Mouse (Mus musculus): ENCODE results near the gene Tcl1. TPM values are rescaled to one million over a fixed set of nuclear protein-coding genes. Genes with fewer than 3 reads are reported as not detected.
"Not testable (repeated sequence)": the region's sequence is repeated elsewhere in the genome, so short reads cannot be mapped to it uniquely, and the experiment has no call there.

Tcl1 gene
- polyA plus RNA-seq, 1 experiment, result 1.8 TPM

GRCm38 (mm10) chr12:105208441-105208840 lies 14.2 kb downstream of the Tcl1 start:
- TF ChIP-seq POLR2A (IDR thresholded peaks at IDR 0.05; ENCODE audit: control insufficient read depth, low read depth, low read length), result no peak
- TF ChIP-seq CTCF (IDR thresholded peaks at IDR 0.05; ENCODE audit: control insufficient read depth, insufficient read depth, insufficient replicate concordance, low read depth, low read length), result no peak
- Histone ChIP-seq H3K4me1 (ENCODE audit: control insufficient read depth, insufficient read depth, low read length) (no peaks in the 10 kb centered on the region), H3K27ac (ENCODE audit: control insufficient read depth, insufficient read depth, low read depth, low read length) (no peak overlapping the region), H3K27me3 (ENCODE audit: control insufficient read depth, insufficient read depth, low read length) (no peaks in the 10 kb centered on the region), H3K4me3 (ENCODE audit: control insufficient read depth, low read depth, low read length) (no peak overlapping the region), H3K36me3 (ENCODE audit: control insufficient read depth, insufficient read depth, low read length) (no peaks in the 10 kb centered on the region)

- no peak overlapping the region for H3K4me3 ChIP-seq (ENCODE audit: control insufficient read depth, low read depth, low read length)
- H3K4me1 ChIP-seq (ENCODE audit: control insufficient read depth, insufficient read depth, low read length), result no peaks in the 10 kb centered on the region
- H3K27ac ChIP-seq (ENCODE audit: control insufficient read depth, insufficient read depth, low read depth, low read length), result no peak overlapping the region
- no peaks in the 10 kb centered on the region for H3K27me3 ChIP-seq (ENCODE audit: control insufficient read depth, insufficient read depth, low read length)
- TF ChIP-seq POLR2A (IDR thresholded peaks at IDR 0.05; ENCODE audit: control insufficient read depth, low read depth, low read length), result no peak
- no peak for TF ChIP-seq CTCF (IDR thresholded peaks at IDR 0.05; ENCODE audit: control insufficient read depth, insufficient read depth, insufficient replicate concordance, low read depth, low read length)
- H3K36me3 ChIP-seq (ENCODE audit: control insufficient read depth, insufficient read depth, low read length), result no peaks in the 10 kb centered on the region
Measured at GRCm38 (mm10) chr12:105207071-105207470, 15.5 kb downstream of the Tcl1 start.

GRCm38 (mm10) chr12:105201657-105202056 lies 20.9 kb downstream of the Tcl1 start, which contains the start of gene Tcl1b4:
TSS of gene Tcl1b4 (plus strand) at chr12:105201957.
- H3K36me3 ChIP-seq (ENCODE audit: control insufficient read depth, insufficient read depth, low read length); H3K27ac ChIP-seq (ENCODE audit: control insufficient read depth, insufficient read depth, low read depth, low read length); H3K27me3 ChIP-seq (ENCODE audit: control insufficient read depth, insufficient read depth, low read length); H3K4me1 ChIP-seq (ENCODE audit: control insufficient read depth, insufficient read depth, low read length); H3K4me3 ChIP-seq (ENCODE audit: control insufficient read depth, low read depth, low read length): not testable (repeated sequence)

GRCm38 (mm10) chr12:105199684-105200497 lies 22.7 kb downstream of the Tcl1 start:
- H3K4me1 ChIP-seq (ENCODE audit: control insufficient read depth, insufficient read depth, low read length); H3K27ac ChIP-seq (ENCODE audit: control insufficient read depth, insufficient read depth, low read depth, low read length); H3K36me3 ChIP-seq (ENCODE audit: control insufficient read depth, insufficient read depth, low read length); H3K4me3 ChIP-seq (ENCODE audit: control insufficient read depth, low read depth, low read length); H3K27me3 ChIP-seq (ENCODE audit: control insufficient read depth, insufficient read depth, low read length): not testable (repeated sequence)

GRCm38 (mm10) chr12:105190743-105191142 lies 31.9 kb downstream of the Tcl1 start, which contains the start of gene Tcl1b3:
TSS of gene Tcl1b3 (plus strand) at chr12:105191043.
- not testable (repeated sequence) for H3K27ac ChIP-seq (ENCODE audit: control insufficient read depth, insufficient read depth, low read depth, low read length); H3K27me3 ChIP-seq (ENCODE audit: control insufficient read depth, insufficient read depth, low read length); H3K4me3 ChIP-seq (ENCODE audit: control insufficient read depth, low read depth, low read length); H3K36me3 ChIP-seq (ENCODE audit: control insufficient read depth, insufficient read depth, low read length); H3K4me1 ChIP-seq (ENCODE audit: control insufficient read depth, insufficient read depth, low read length)

- H3K27ac ChIP-seq (ENCODE audit: control insufficient read depth, insufficient read depth, low read depth, low read length); H3K4me3 ChIP-seq (ENCODE audit: control insufficient read depth, low read depth, low read length); H3K36me3 ChIP-seq (ENCODE audit: control insufficient read depth, insufficient read depth, low read length); H3K4me1 ChIP-seq (ENCODE audit: control insufficient read depth, insufficient read depth, low read length); H3K27me3 ChIP-seq (ENCODE audit: control insufficient read depth, insufficient read depth, low read length): not testable (repeated sequence)
- peak; percentile 30; the same call in 1 of the 2 replicates for TF ChIP-seq CTCF (IDR thresholded peaks at IDR 0.05; ENCODE audit: control insufficient read depth, insufficient read depth, insufficient replicate concordance, low read depth, low read length)
Measured at GRCm38 (mm10) chr12:105188980-105189379, 33.6 kb downstream of the Tcl1 start.

GRCm38 (mm10) chr12:105181040-105181644 lies 41.5 kb downstream of the Tcl1 start:
- not testable (repeated sequence) for H3K4me1 ChIP-seq (ENCODE audit: control insufficient read depth, insufficient read depth, low read length); H3K27me3 ChIP-seq (ENCODE audit: control insufficient read depth, insufficient read depth, low read length); H3K36me3 ChIP-seq (ENCODE audit: control insufficient read depth, insufficient read depth, low read length); H3K27ac ChIP-seq (ENCODE audit: control insufficient read depth, insufficient read depth, low read depth, low read length); H3K4me3 ChIP-seq (ENCODE audit: control insufficient read depth, low read depth, low read length)

GRCm38 (mm10) chr12:105176044-105176443 lies 46.5 kb downstream of the Tcl1 start, which contains the start of gene Tcl1b5:
TSS of gene Tcl1b5 (plus strand) at chr12:105176344.
- H3K27ac ChIP-seq (ENCODE audit: control insufficient read depth, insufficient read depth, low read depth, low read length); H3K4me3 ChIP-seq (ENCODE audit: control insufficient read depth, low read depth, low read length); H3K4me1 ChIP-seq (ENCODE audit: control insufficient read depth, insufficient read depth, low read length); H3K36me3 ChIP-seq (ENCODE audit: control insufficient read depth, insufficient read depth, low read length); H3K27me3 ChIP-seq (ENCODE audit: control insufficient read depth, insufficient read depth, low read length): not testable (repeated sequence)

Measured in testis, adult 2 months (tissue).